Mouse (Mus musculus) E14TG2a.4 (cell line): ENCODE results near the gene Gm21954.

Experiments used
- CTCF ChIP-seq: conservative IDR thresholded peaks from 2 replicates; pipeline ENCODE4 v1.5.1; 2014; ENCODE audit warnings: low read length
- POU5F1 ChIP-seq: IDR thresholded peaks from 2 replicates; pipeline ENCODE4 v1.6.1; 2014; ENCODE audit warnings: low read length, borderline replicate concordance

DNA sequence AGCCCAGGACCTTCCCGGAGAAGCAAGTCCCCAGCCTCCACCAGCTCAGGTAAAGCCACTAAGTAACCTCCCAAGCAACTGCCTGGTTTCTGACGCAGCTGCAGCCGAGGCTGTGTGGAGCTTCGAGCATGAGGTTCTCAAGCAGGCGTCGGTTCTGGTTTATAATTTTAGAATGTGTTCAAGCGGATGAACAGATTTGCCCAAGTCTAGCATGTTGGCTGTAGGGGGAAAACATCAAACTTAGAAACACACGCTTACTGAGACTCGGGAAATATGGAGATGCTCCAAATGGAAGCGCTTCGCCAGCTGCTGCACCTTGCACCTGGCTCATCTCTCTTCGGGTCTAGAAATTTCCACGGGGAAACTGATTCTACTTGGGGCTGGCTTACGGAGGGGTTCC is 21.0 kb downstream of the Gm21954 start:
- no peak for TF ChIP-seq CTCF
- TF ChIP-seq POU5F1, result no peak
